8 mouse cellular contexts compared by ENCODE assay signal in genomic region chr5:136622721-136623542, GRCm38 (mm10). TPM values are rescaled to one million over a fixed set of nuclear protein-coding genes. Genes with fewer than 3 reads are reported as not detected.
A peak's percentile ranks its signal among the peaks of the same experiment; 100 is the strongest.
DNase-seq lines count a peak whose midpoint lies in the region; ATAC-seq and TF ChIP-seq lines count a peak whose summit lies in the region.

No protein-coding gene starts in this region.

- H3K27me3 ChIP-seq in midbrain, embryonic 10.5 days (ENCODE audit: low read depth, poor library complexity, severe bottlenecking) = peaks cover 77% of the 10 kb centered on the region

- H3K27ac ChIP-seq in cortical plate, adult 2 months (ENCODE audit: insufficient read depth, low read length) = no peak overlapping the region
- H3K27ac ChIP-seq in midbrain, embryonic 10.5 days (replicated peaks) = peak overlapping the region; percentile 72

- no peaks in the 10 kb centered on the region for H3K4me1 ChIP-seq in cortical plate, adult 2 months (ENCODE audit: control insufficient read depth, insufficient read depth, low read length)
- H3K4me1 ChIP-seq in midbrain, embryonic 10.5 days = peaks cover 25% of the 10 kb centered on the region

- peak; percentile 57 for TF ChIP-seq CTCF in cortical plate, adult 2 months (IDR thresholded peaks at IDR 0.05; ENCODE audit: extremely low read depth, insufficient read depth, low read length)

- DNase-seq in adipocyte (ENCODE audit: low spot score) = peak; percentile 74
- DNase-seq in gastrocnemius, postnatal 14 days = peak; percentile 64
- peak; percentile 41 to 52 for DNase-seq in left cerebral cortex, postnatal 36 days (ENCODE audit: low spot score in 2 of 2)
- peak; percentile 73 for DNase-seq in midbrain, embryonic 10.5 days (ENCODE audit: low spot score)
- peak; percentile 30 to 37 for DNase-seq in right cerebral cortex, postnatal 36 days (ENCODE audit: low spot score in 2 of 2)
- DNase-seq in urinary bladder, postnatal 4 days (ENCODE audit: low spot score in 2 of 2) = peak; percentile 69 to 79

- ATAC-seq in inflammation-experienced regulatory T-cells, adult 6 months = peak; percentile 75

- H3K4me3 ChIP-seq in cortical plate, adult 2 months (ENCODE audit: insufficient read depth, low read length) = peak overlapping the region; percentile 38
- peak overlapping the region; percentile 57 for H3K4me3 ChIP-seq in midbrain, embryonic 10.5 days

- no peak for TF ChIP-seq POLR2A in cortical plate, adult 2 months (IDR thresholded peaks at IDR 0.05; ENCODE audit: extremely low read depth, insufficient read depth, low read length)

- WGBS in midbrain, embryonic 10.5 days = 4% methylated on average over 43 of the region's 43 CpGs

- intact Hi-C loops in gastrocnemius, postnatal 14 days (cut with DNase I; ENCODE audit: low total_unique reads) = loop anchor here (5.0 to 10.0 kb wide), 3 partner anchors 56 to 341 kb away; partner anchors contain the start of gene Cux1
- intact Hi-C loops in left cerebral cortex, postnatal 36 days (cut with DNase I) = loop anchor here (2.0 kb wide), 1 partner anchor 54 kb away; no protein-coding TSS in a partner anchor

- no peaks in the 10 kb centered on the region for H3K36me3 ChIP-seq in midbrain, embryonic 10.5 days

- H3K9me3 ChIP-seq in midbrain, embryonic 10.5 days (replicated peaks) = no peaks in the 10 kb centered on the region

RNA-seq across cellular contexts. Expression of gene Cux1, which starts 55.6 kb away (rescaled TPM):
- 66.5 and 68.0 TPM in 2 replicates for polyA plus RNA-seq in cortical plate, adult 2 months (2012; rRNA removed)
- 10 to 100 TPM; 66.0 to 68.2 TPM for total RNA-seq in gastrocnemius, postnatal 14 days (2021)
- polyA plus RNA-seq in inflammation-experienced regulatory T-cells, adult 6 months (2017; shearing (Covaris generic)) = 10 to 100 TPM; 25.9 to 53.1 (median 41.6) TPM
- 100 to 1,000 TPM; 107 to 119 TPM for total RNA-seq in left cerebral cortex, postnatal 36 days (2021)
- 100 and 128 TPM in 2 replicates for polyA plus RNA-seq in midbrain, embryonic 10.5 days (2016; fragmentation: Nextera tagmentation; extraction: Ambion mirVana)
